Mouse (Mus musculus) cerebellum, adult 8-10 months (tissue): Measurements from ENCODE around the gene Cachd1.

ENCODE experiments used
- DNase-seq: peaks from one replicate; pipeline ENCODE4 v3.0.0; 2022

The Cachd1 gene

GRCm38 (mm10) chr4:100877351-100877750 lies 100.9 kb downstream of the Cachd1 start:
- DNase-seq = no peak

GRCm38 (mm10) chr4:100879414-100879813 lies 102.9 kb downstream of the Cachd1 start:
- DNase-seq = no peak

GRCm38 (mm10) chr4:100880075-100880474 lies 103.6 kb downstream of the Cachd1 start:
- no peak for DNase-seq

GRCm38 (mm10) chr4:100885793-100886742 lies 109.6 kb downstream of the Cachd1 start:
- DNase-seq = no peak

- no peak for DNase-seq
These were observed 110.4 kb downstream of the Cachd1 start for GRCm38 (mm10) chr4:100886743-100887416.

- DNase-seq = no peak
These were observed 113.9 kb downstream of the Cachd1 start for GRCm38 (mm10) chr4:100890106-100890970.

GRCm38 (mm10) chr4:100893739-100894138 lies 117.3 kb downstream of the Cachd1 start:
- no peak for DNase-seq

GRCm38 (mm10) chr4:100894142-100894541 lies 117.7 kb downstream of the Cachd1 start:
- DNase-seq = no peak

- DNase-seq = no peak
These were observed 120.0 kb downstream of the Cachd1 start for GRCm38 (mm10) chr4:100896260-100897010.

- DNase-seq = no peak
These were observed 121.5 kb downstream of the Cachd1 start for GRCm38 (mm10) chr4:100897943-100898342.

GRCm38 (mm10) chr4:100909694-100910340 lies 133.3 kb downstream of the Cachd1 start:
- no peak for DNase-seq

GRCm38 (mm10) chr4:100910605-100911330 lies 134.3 kb downstream of the Cachd1 start:
- no peak for DNase-seq

GRCm38 (mm10) chr4:100911658-100912057 lies 135.2 kb downstream of the Cachd1 start:
- no peak for DNase-seq

GRCm38 (mm10) chr4:100913666-100914065 lies 137.2 kb downstream of the Cachd1 start:
- no peak for DNase-seq

- no peak for DNase-seq
These were observed 138.1 kb downstream of the Cachd1 start for GRCm38 (mm10) chr4:100914532-100914931.

- DNase-seq = no peak
These were observed 138.6 kb downstream of the Cachd1 start for GRCm38 (mm10) chr4:100915093-100915492.

GRCm38 (mm10) chr4:100917511-100917910 lies 141.0 kb downstream of the Cachd1 start:
- DNase-seq = no peak

- no peak for DNase-seq
These were observed 143.9 kb downstream of the Cachd1 start for GRCm38 (mm10) chr4:100920413-100920812.

- DNase-seq = no peak
These were observed 146.5 kb downstream of the Cachd1 start for GRCm38 (mm10) chr4:100922816-100923554.

- DNase-seq = no peak
These were observed 147.1 kb downstream of the Cachd1 start for GRCm38 (mm10) chr4:100923598-100923997.
